19 mouse cellular contexts compared by ENCODE assay signal in the genomic region with DNA sequence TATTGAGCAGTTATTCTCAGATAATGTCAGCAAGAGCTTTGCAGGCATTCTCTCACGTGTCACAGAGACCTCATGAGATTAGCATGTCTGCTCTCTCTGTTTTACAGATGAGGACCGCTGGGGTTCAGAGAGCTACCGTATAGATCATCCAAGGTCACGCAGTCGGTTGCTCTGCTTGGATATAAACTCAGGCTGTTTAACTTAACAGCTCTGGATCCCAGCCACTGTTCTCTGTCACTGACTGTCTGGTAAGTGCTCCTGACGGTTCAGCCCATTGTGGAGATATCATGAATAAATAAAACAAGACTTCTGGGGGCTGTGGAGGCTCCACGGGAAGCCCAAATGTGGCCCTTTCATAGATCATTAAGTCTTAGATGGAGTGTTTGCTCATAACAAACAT.
DNase-seq lines count a peak whose midpoint lies in the region; ATAC-seq lines count a peak whose summit lies in the region.
"Had no signal": no experiment of that assay in that cellular context is flagged by ENCODE, and none has a peak within 500 bp of the region (broad histone marks: within the 10 kb centered on the region; RNA-seq: fewer than 3 reads in every experiment).

No protein-coding gene starts in this region.

- no peak overlapping the region for H3K9ac ChIP-seq in embryonic facial prominence, embryonic 14.5 days (ENCODE audit: low read depth, low read length)
- H3K9ac ChIP-seq in heart, embryonic 16.5 days (ENCODE audit: low read length) = no peak overlapping the region
- H3K9ac ChIP-seq in lung, embryonic 15.5 days = no peak overlapping the region
- no peak overlapping the region for H3K9ac ChIP-seq in midbrain, embryonic 14.5 days (replicated peaks; ENCODE audit: low read length)
- H3K9ac ChIP-seq: liver, embryonic 14.5 days had no signal

- peak; percentile 22; the same call in 1 of the 2 replicates for ATAC-seq in embryonic facial prominence, embryonic 14.5 days (ENCODE audit: low read depth)
- ATAC-seq in heart, embryonic 16.5 days (replicated peaks; ENCODE audit: extremely low read depth, insufficient read depth, low FRiP score) = peak; percentile 55; the same call in 1 of the 2 replicates
- peak; percentile 81; the same call in 1 of the 2 replicates for ATAC-seq in lung, embryonic 15.5 days (ENCODE audit: borderline replicate concordance, extremely low read depth, low FRiP score, low TSS enrichment)
- no peak for ATAC-seq in midbrain, embryonic 14.5 days (ENCODE audit: low FRiP score, low TSS enrichment)
- ATAC-seq: CD4-positive, CD25-positive, alpha-beta regulatory T cell, adult 4 months had no signal

- no peaks in the 10 kb centered on the region for H3K36me3 ChIP-seq in embryonic facial prominence, embryonic 14.5 days (ENCODE audit: control insufficient read depth, insufficient read depth, low read length)
- no peaks in the 10 kb centered on the region for H3K36me3 ChIP-seq in embryonic facial prominence, embryonic 10.5 days (replicated peaks)
- no peaks in the 10 kb centered on the region for H3K36me3 ChIP-seq in heart, embryonic 16.5 days (ENCODE audit: control insufficient read depth, insufficient read depth)
- no peaks in the 10 kb centered on the region for H3K36me3 ChIP-seq in heart, embryonic 10.5 days
- no peaks in the 10 kb centered on the region for H3K36me3 ChIP-seq in lung, embryonic 15.5 days
- no peaks in the 10 kb centered on the region for H3K36me3 ChIP-seq in midbrain, embryonic 14.5 days (ENCODE audit: control insufficient read depth, insufficient read depth, low read length)
- H3K36me3 ChIP-seq: G1E had no signal

- 66% methylated on average over 7 of the region's 7 CpGs for WGBS in embryonic facial prominence, embryonic 14.5 days
- WGBS in embryonic facial prominence, embryonic 10.5 days = 77% methylated on average over 7 of the region's 7 CpGs
- WGBS in heart, embryonic 16.5 days = 22% methylated on average over 7 of the region's 7 CpGs
- 36% methylated on average over 7 of the region's 7 CpGs for WGBS in heart, embryonic 10.5 days
- whole genome bisulfite sequencing in lung, embryonic 15.5 days = 31% methylated on average over 7 of the region's 7 CpGs
- WGBS in midbrain, embryonic 14.5 days = 43% methylated on average over 7 of the region's 7 CpGs

- no peak overlapping the region for H3K4me2 ChIP-seq in embryonic facial prominence, embryonic 14.5 days (ENCODE audit: low read depth, low read length)
- H3K4me2 ChIP-seq in heart, embryonic 16.5 days (ENCODE audit: low read depth, low read length) = no peak overlapping the region
- H3K4me2 ChIP-seq in lung, embryonic 15.5 days = no peak overlapping the region
- H3K4me2 ChIP-seq in midbrain, embryonic 14.5 days (ENCODE audit: low read length) = no peak overlapping the region

- H3K27me3 ChIP-seq in embryonic facial prominence, embryonic 14.5 days (replicated peaks; ENCODE audit: control insufficient read depth, insufficient read depth, low read length) = no peaks in the 10 kb centered on the region; the same call in 1 of the 2 replicates
- peaks cover 15% of the 10 kb centered on the region; the same call in 1 of the 2 replicates for H3K27me3 ChIP-seq in embryonic facial prominence, embryonic 10.5 days (replicated peaks; ENCODE audit: low read depth, poor library complexity, severe bottlenecking)
- no peaks in the 10 kb centered on the region; the same call in 1 of the 2 replicates for H3K27me3 ChIP-seq in heart, embryonic 16.5 days (ENCODE audit: control insufficient read depth, insufficient read depth, low read length)
- peaks cover 9% of the 10 kb centered on the region; the same call in 1 of the 2 replicates for H3K27me3 ChIP-seq in heart, embryonic 10.5 days (ENCODE audit: insufficient read depth, poor library complexity, severe bottlenecking)
- H3K27me3 ChIP-seq in lung, embryonic 15.5 days = peaks cover 29% of the 10 kb centered on the region; the same call in 1 of the 2 replicates
- no peaks in the 10 kb centered on the region for H3K27me3 ChIP-seq in midbrain, embryonic 14.5 days (ENCODE audit: control insufficient read depth, insufficient read depth, low read length)

- no peak overlapping the region for H3K4me3 ChIP-seq in embryonic facial prominence, embryonic 14.5 days (ENCODE audit: low read depth, low read length)
- no peak overlapping the region for H3K4me3 ChIP-seq in embryonic facial prominence, embryonic 10.5 days
- H3K4me3 ChIP-seq in heart, embryonic 16.5 days (ENCODE audit: low read length) = no peak overlapping the region
- H3K4me3 ChIP-seq in heart, embryonic 10.5 days = no peak overlapping the region
- H3K4me3 ChIP-seq in lung, embryonic 15.5 days = no peak overlapping the region
- no peak overlapping the region for H3K4me3 ChIP-seq in midbrain, embryonic 14.5 days (replicated peaks; ENCODE audit: low read depth, low read length)

- H3K9me3 ChIP-seq in embryonic facial prominence, embryonic 14.5 days (ENCODE audit: control insufficient read depth, low read length) = no peaks in the 10 kb centered on the region
- no peaks in the 10 kb centered on the region for H3K9me3 ChIP-seq in embryonic facial prominence, embryonic 10.5 days
- no peaks in the 10 kb centered on the region for H3K9me3 ChIP-seq in heart, embryonic 16.5 days (replicated peaks; ENCODE audit: control insufficient read depth, low read length)
- H3K9me3 ChIP-seq in heart, embryonic 10.5 days = no peaks in the 10 kb centered on the region
- no peaks in the 10 kb centered on the region for H3K9me3 ChIP-seq in lung, embryonic 15.5 days
- H3K9me3 ChIP-seq in midbrain, embryonic 14.5 days (ENCODE audit: control insufficient read depth, low read length) = no peaks in the 10 kb centered on the region

- H3K4me1 ChIP-seq in embryonic facial prominence, embryonic 14.5 days (ENCODE audit: control insufficient read depth, insufficient read depth, low read length) = peaks cover 3% of the 10 kb centered on the region; the same call in 1 of the 2 replicates
- 0 out of 2 replicates have a peak, but pooled peaks cover 3% of the 10 kb centered on the region for H3K4me1 ChIP-seq in embryonic facial prominence, embryonic 10.5 days
- H3K4me1 ChIP-seq in heart, embryonic 16.5 days (ENCODE audit: control insufficient read depth, insufficient read depth, low read length) = peaks cover 13% of the 10 kb centered on the region; the same call in 1 of the 2 replicates
- peaks cover 26% of the 10 kb centered on the region for H3K4me1 ChIP-seq in heart, embryonic 10.5 days
- H3K4me1 ChIP-seq in lung, embryonic 15.5 days = 0 out of 2 replicates have a peak, but pooled peaks cover 13% of the 10 kb centered on the region
- peaks cover 77% of the 10 kb centered on the region for H3K4me1 ChIP-seq in midbrain, embryonic 14.5 days (ENCODE audit: control insufficient read depth, insufficient read depth, low read length)

- DNase-seq in embryonic facial prominence, embryonic 14.5 days (ENCODE audit: low spot score) = no peak
- DNase-seq in embryonic facial prominence, embryonic 10.5 days (ENCODE audit: low spot score) = no peak
- DNase-seq in heart, embryonic 10.5 days (ENCODE audit: low spot score) = no peak
- no peak for DNase-seq in lung, postnatal 10 days
- DNase-seq in midbrain, embryonic 14.5 days = no peak
- no peak for DNase-seq in adrenal gland, postnatal 4 days (ENCODE audit: low spot score in 2 of 2)
- DNase-seq: cerebellum, adult 9-11 months; gastrocnemius, postnatal 36 days; kidney, adult 2 months; kidney, postnatal 25 days; layer of hippocampus, adult 9-11 months; lung, postnatal 4 days; right cerebral cortex, postnatal 4 days; thymus, postnatal 14 days had no signal

- no peak overlapping the region for H3K27ac ChIP-seq in embryonic facial prominence, embryonic 14.5 days (replicated peaks; ENCODE audit: low read depth, low read length)
- H3K27ac ChIP-seq in embryonic facial prominence, embryonic 10.5 days (replicated peaks) = no peak overlapping the region
- H3K27ac ChIP-seq in heart, embryonic 16.5 days (ENCODE audit: low read length) = peak overlapping the region; percentile 44
- H3K27ac ChIP-seq in heart, embryonic 10.5 days = no peak overlapping the region
- no peak overlapping the region for H3K27ac ChIP-seq in lung, embryonic 15.5 days
- H3K27ac ChIP-seq in midbrain, embryonic 14.5 days (replicated peaks; ENCODE audit: low read depth, low read length) = peak overlapping the region; percentile 32; the same call in 1 of the 2 replicates
- H3K27ac ChIP-seq: liver, embryonic 14.5 days had no signal

Comparison
In these comparisons a context has a peak if more than half of its experiments do, and no peak if none do; other contexts are left out.
1. H3K27ac ChIP-seq: peak in heart, embryonic 16.5 days (single experiment) and midbrain, embryonic 14.5 days (single experiment); none in embryonic facial prominence, embryonic 14.5 days (single experiment), embryonic facial prominence, embryonic 10.5 days (single experiment), heart, embryonic 10.5 days (single experiment) and lung, embryonic 15.5 days (single experiment).